Mouse (Mus musculus) c-Kit-negative CD71-positive TER-119-positive erythroid progenitor cells, embryonic 14.5 days (primary cell): ENCODE measurements around the gene Cyp2s1.

Experiments used
- DNase-seq: peaks from one replicate; pipeline ENCODE4 v3.0.0-alpha.2; 2013; ENCODE audit warnings: low read depth, low spot score

The Cyp2s1 gene

DNA sequence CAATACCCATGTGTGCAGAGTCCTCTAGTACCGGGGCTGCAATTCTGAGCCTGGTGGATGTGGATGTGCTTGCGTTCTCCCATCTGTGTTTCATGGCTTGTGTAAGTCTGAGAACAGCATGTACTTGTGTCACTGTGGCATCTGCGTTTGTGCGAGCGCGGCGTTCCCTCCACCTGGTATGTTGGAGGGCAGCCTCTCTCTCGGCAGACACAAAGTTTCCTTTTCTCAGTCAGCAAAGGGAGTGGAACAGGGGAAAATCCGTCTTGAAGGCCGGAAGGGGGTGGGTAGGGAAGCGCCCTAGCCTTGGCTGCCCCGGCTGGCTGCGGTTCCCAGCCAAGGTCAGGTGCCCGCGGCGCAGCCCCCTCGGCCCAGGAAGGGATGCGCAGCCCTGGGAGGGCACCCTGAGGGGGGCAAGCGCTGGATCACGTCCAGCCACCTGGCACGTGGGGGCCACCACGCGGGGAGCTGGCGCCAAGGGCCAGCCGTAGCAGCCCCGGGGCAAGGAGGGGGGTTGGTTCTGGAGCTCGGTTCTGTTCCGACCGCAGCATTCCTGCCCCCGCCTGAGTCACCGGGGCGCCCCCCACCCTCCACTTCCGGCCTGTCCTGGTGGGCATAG is 35.3 kb downstream of the Cyp2s1 start:
- DNase-seq = no peak

DNA sequence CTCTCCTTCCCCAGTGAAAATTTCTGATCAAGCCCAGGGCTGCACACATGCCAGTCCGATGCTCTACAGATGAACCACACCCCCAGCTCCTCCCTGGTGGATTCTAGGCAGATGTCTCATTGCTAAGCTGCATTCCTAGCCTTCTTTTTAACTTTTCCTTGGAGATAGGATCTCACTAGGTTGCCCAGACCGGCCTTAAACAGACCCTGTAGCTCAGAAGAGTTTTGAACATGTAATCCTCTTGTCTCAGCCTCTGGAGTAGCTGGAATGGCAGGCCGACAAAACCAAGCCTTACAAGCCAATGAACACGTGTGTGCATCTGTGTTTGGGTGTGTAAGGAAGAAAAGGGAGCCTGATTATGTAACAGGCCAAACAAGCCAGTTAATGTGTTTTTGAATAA is 36.0 kb downstream of the Cyp2s1 start:
- no peak for DNase-seq

DNA sequence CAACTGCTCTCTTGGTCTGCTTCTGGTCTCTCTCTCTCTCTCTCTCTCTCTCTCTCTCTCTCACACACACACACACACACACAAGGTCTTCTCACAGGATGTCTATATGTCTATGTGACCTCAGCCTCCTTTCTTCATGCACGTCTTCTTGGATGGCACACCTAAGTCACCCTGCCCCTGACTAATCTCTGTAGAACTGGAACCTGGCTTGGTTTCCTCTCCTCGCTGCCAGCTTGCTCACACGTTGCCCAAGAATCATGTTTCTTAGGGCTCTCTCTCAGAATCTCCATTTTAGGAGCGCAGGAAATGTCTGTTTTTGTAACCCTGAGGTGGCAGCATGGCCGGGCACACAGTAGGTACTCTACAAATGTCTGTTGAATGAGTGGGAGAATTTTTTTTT is 36.7 kb downstream of the Cyp2s1 start:
- no peak for DNase-seq

DNA sequence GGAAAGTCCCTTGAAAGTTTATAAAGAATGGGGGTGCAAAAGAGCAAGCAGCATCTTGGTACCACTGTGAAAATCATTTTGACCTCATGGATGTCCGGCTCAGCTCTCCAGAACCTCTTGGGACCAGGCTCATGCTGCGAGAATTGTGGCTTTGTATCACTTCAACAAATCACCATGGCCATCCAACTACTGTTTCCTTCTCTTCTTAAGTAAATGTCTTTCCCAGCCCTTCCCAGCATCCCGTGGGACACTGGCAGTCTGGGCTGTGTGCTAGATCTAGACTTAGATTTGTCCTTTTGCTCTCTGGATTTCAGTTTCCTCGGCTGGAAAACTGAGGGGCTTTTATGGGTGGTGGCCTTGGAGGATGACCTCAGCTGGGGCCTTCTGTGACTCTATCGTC is 48.5 kb downstream of the Cyp2s1 start:
- DNase-seq = no peak

GRCm38 (mm10) chr7:25766108-25766507 is 50.6 kb downstream of the Cyp2s1 start:
- no peak for DNase-seq

- no peak for DNase-seq
Observed at GRCm38 (mm10) chr7:25764221-25764620, 52.5 kb downstream of the Cyp2s1 start.

DNA sequence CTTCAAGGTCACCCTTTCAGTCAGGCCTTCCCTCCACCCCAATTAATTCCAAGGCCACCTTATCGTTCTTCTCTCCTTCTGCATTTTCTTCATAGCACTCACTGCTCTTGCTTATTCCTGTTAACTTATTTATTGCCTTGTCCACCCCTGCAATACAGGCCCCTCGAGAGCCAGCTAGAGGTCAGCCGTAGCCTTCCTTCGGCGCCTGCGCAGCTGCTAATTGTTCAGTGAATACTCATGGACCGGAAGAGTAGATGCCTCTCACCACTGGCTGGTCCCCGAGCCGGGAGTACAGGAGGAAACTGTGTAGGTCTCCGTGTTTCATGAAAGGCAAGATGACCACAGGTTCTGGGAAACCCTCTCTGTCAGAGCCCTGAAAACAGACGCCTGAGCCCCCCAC is 53.0 kb downstream of the Cyp2s1 start:
- no peak for DNase-seq

- no peak for DNase-seq
Observed at GRCm38 (mm10) chr7:25761354-25761753, 55.4 kb downstream of the Cyp2s1 start.

GRCm38 (mm10) chr7:25756011-25756410 is 60.7 kb downstream of the Cyp2s1 start:
- peak; percentile 61 for DNase-seq

DNA sequence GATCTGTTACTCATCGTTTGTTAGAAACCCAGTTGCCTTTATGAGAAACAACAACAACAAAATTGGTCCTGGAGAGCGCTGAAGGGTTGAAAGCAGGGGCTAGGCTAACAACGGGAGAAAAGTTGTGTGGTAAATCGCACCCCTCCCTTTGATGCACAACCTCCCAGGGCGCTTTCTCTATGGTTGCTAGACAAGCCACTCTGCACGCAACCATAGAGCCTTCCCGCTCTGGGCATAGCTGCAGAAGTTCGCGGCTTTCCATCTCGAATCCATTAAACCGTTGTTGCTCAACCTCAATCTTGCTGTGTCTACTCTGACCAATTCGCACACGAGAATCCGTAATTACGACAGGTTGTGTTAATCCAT is 61.3 kb downstream of the Cyp2s1 start:
- DNase-seq = no peak

DNA sequence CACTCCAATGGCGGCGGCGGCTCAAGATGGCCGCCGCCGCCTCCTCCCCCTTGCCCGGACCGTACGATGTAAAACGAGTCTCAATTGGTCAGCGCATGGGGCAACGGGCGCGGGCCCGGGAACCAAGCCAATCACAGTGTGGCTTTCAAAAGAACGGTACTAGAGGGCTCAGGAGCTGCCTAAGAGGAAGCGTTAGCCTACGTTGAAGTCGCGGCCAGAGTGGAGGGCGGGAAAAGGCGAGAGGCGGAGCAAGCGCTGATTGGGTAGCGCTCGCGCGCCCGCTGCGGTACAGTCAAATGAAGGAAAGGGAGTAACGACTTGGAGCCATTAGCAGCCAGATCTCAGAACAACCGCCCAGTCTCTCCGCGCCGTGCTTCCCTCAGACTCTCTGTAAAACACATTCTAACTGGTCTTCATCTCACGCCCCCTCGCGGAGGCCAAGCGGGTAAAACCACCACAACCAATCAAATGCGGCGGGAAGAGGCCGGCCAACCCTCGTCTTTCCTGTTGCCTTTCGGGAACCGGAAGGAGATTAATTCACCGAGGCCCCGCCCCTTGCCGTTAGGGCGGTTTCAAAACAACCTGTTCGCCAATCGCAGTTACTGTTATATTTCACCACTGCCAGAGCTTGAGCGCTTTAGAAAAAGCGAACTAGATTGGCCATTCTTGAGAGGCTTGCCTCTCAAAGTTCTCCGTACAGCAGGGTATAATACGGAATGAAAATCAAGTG is 61.8 kb downstream of the Cyp2s1 start, which contains the start of gene Hnrnpul1:
Gene Hnrnpul1 (minus strand): TSS at position 20 of the 730 bp plus-strand sequence.
- peak; percentile 99 for DNase-seq

DNA sequence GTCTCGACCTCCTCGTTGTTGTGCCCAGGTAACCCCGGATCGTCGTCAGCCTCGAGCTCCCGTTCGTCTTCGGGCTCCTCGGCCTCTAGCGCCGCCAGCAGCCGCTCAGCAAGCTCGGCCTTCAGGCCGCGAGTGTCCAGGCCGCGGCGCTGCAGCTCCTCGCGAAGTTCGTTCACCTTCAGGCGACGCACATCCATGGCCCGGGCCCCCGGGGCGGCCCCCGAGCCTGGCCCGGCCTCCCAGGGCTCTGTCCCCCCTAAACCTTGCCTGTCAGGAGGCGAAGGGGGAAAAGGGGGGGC is 62.3 kb downstream of the Cyp2s1 start:
- DNase-seq = no peak

DNA sequence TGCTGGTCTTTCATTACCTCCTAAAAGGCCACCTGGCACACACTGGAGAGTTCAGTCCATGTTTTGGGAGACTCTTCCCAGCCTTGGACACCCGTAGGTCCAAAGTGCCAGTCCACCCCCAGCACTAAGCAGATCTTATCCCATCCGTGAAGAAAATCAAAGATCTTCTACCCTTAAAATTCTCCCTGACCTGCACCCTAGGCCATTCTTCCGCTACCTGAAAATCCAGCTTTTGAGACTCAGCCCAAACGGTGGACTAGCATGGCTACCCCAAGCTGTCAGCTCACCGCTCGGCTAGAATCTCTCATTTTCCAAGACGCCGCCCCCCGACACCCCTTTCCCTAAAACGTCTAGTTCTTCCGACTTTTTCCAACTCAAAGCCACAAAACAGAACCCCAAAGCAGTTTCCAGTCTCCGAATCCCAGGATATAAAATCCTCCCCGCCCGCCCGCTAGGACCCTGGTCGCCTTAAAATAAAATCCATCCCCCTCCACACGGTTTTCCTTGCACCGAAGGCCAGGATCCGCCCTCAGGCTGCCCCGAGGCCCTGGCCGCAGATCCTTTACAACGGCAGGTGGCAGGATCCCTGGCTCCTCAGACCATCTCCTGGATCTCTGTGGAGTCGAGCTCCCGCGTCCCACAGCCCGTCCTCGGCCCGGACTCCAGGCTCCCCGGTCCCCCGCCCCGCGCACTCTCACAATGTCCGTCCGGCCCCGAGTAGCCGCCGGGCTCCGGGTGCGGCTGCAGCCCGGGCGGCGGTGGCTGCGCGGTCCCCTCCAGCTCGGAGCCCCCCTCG is 62.9 kb downstream of the Cyp2s1 start:
- peak; percentile 27 for DNase-seq

GRCm38 (mm10) chr7:25753076-25753475 is 63.6 kb downstream of the Cyp2s1 start:
- DNase-seq = peak; percentile 4
